Mouse (Mus musculus) T-helper 17 cell (primary cell): ENCODE measurements at regions not wholly inside any gene's neighbourhood (a gene's known extent, or its start where the extent isn't known, plus 50 kb on each side); places are given as distances from the start of the nearest gene placed in this dataset.

ENCODE experiments used
- in situ Hi-C, 2 experiments: fragments of 300-600 bp; cut with MboI, MseI; formaldehyde crosslinking; loops; 1 replicate in 1 of 2; 2 replicates in 1 of 2; pipeline ENCODE4 v1.15.1; 2025; ENCODE audit warnings: high pct_unique_total_duplicates in 2 of 2

GRCm38 (mm10) chr7:70767697-70768096, 401.2 kb upstream of the Nr2f2 start:
- in situ Hi-C loops: no loop called here

GRCm38 (mm10) chr7:70756676-70757075, 390.1 kb upstream of the Nr2f2 start:
- in situ Hi-C loops: no loop called here

DNA sequence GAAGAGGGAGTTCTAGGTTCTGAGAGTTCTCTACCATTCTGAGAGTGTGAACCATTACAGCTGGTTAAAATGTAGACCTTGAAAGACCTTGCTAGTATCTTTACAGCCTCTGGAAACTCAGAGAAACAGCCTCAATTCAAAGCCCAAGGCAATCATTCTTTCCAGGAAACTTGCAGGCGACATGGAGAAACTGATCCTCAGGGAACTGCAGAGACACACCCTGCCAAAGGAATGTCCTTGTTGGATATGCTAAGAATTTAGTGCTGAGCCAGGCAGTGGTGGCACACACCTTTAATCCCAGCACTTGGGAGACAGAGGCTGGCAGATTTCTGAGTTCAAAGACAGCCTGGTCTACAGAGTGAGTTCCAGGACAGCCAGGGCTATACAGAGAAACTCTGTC, 388.3 kb upstream of the Nr2f2 start:
- in situ Hi-C loops: no loop called here

DNA sequence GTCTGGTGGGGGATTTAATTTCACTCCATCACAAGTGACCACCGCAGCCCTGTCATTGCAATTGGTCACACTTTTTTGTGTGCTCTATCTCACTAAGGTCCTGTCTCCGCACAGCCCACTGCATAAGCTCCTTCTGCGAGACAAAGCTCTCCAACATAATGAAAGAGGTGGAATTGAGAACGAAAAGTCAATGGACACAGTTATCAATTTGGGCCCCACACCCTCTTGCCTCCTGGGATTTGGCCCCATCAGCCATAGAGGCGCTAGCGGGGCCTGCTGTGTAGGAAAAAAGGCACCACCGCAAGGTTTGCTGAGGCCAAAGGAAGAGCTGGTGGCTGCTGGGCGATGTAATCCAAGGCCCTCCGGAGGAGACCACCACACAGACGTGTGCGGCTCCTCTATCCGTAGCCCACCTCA, 386.3 kb upstream of the Nr2f2 start:
- in situ Hi-C loops: no loop called here

GRCm38 (mm10) chr7:70748884-70749283, 382.3 kb upstream of the Nr2f2 start:
- in situ Hi-C loops: no loop called here

DNA sequence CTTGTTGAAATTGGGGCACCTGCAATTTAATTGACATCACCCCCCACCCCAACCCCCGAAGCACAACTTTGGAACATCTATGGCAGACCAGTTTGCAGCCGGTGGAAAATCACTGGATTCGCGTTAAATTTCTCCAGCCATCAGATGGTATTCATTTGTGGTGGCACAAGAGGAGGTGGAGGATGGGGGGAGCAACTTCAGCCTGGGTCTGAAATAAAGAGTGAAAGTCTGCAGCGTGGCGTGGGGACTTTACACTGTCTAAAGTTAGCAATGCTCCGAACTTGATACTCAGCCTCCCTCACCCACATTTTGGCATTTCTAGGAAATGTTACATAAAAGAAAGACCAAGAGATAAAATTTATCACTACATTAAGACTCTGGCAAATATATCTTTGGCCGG, 381.8 kb upstream of the Nr2f2 start:
- in situ Hi-C loops: no loop called here

- in situ Hi-C loops: no loop called here
These were observed 377.8 kb upstream of the Nr2f2 start for GRCm38 (mm10) chr7:70744296-70744695.

GRCm38 (mm10) chr7:70735591-70735990, 369.1 kb upstream of the Nr2f2 start:
- in situ Hi-C loops: loop anchor here in 1 of 2 experiments (10.0 kb wide), 1 partner anchor 1979 kb away; no protein-coding TSS in a partner anchor

GRCm38 (mm10) chr7:70733501-70733900, 367.0 kb upstream of the Nr2f2 start:
- in situ Hi-C loops: loop anchor here in 1 of 2 experiments (10.0 kb wide), 1 partner anchor 1981 kb away; no protein-coding TSS in a partner anchor

DNA sequence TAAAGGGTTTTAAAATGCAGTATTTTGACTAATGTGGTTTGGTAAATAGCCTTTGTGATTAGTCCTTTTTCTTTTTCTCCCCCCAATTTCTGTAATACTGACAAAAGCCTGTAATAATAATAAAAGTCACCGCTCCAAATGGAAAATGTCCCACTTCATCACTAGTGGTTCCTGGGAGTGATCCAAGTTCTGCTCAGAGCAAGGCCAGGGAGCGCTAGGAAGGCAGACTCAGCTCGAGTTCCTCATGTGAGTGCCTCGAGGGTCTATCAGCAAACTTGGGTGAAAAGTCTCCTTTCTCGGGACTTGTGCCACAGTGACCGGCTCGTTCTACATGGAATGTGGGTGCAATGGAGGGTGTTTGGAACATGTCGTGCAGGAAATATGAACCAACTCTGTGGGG, 363.4 kb upstream of the Nr2f2 start:
- in situ Hi-C loops: loop anchor here in 1 of 2 experiments (10.0 kb wide), 1 partner anchor 1985 kb away; no protein-coding TSS in a partner anchor

- in situ Hi-C loops: no loop called here
These were observed 351.7 kb upstream of the Nr2f2 start for GRCm38 (mm10) chr7:70718149-70718765.

DNA sequence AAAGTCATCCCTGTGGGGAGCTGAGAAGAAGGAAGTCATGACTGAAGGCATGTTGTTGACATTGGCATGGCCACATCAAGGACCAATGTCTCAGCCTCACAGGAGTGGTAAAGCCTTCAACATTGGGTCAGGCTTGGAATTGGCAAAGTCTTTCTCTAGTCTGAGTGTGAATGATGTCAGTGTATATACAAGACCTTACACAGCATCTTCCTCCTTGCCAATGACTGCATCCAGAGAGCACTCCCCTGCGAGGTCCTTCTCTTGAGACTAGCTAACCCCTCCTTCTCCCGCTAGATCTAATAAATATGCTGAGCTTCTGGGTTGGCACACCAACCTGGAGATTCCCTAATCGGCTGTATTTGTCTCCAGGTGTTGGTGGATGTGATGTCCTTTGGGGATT, 351.1 kb upstream of the Nr2f2 start:
- in situ Hi-C loops: no loop called here

GRCm38 (mm10) chr7:70716811-70717458, 350.4 kb upstream of the Nr2f2 start:
- in situ Hi-C loops: no loop called here

- in situ Hi-C loops: no loop called here
These were observed 345.6 kb upstream of the Nr2f2 start for GRCm38 (mm10) chr7:70712141-70712540.

DNA sequence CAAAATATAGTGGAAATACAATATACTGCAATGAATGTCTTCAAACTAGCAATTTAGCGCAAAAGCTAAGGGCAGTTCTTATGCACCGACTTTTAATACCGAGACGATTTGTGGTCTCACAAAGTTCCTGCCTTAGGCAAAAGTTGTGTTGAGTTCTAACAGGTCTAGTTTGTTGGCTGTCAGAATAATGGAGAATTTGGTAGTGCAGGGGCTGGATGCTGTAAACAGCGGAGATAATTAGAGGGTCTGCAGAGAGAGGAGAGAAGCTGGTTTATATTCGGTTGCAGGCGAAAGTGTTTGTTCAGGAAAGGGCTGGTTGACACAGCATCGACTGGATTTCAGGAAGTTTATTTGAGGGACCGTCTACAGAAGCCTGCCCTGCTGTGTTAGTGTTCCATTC, 339.7 kb upstream of the Nr2f2 start:
- in situ Hi-C loops: no loop called here

DNA sequence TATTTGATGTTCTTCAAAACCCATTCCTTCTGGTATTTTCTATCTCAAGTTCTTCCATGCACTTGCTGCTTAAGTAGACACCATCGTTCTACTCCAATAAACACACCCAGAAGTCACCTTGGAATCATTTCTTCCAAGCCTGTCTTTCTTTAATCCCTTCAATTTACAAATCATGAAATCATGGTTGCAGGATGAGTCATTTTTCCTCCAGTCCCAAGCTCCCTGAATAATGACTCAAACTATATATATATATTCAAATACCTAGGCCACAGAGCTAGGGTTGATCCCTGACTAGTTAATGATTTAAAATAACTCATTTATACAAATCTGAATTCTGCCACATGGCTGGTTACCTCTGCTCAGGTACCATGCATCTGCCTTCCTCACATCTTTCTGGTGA, 337.2 kb upstream of the Nr2f2 start:
- in situ Hi-C loops: no loop called here

- in situ Hi-C loops: no loop called here
These were observed 333.9 kb upstream of the Nr2f2 start for GRCm38 (mm10) chr7:70700461-70700860.

DNA sequence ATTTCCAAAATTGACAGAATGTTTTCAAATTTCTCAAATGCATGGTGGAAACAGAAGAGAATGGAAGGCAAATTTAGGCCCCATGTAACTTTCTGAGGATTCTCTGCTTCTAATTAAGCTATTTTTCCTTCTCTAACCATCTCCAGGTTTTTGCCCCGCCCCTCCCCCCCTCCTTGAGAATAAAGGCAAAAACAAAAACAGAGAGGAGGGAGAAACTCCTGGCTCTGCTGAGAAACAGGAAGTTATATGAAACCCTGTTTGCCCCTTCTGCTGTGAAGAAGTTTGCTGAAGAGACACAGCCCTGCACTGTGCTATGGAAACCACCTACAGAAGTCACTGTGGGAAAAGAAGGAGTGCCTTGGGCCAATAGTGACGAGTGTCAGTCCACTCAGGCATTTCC, 332.9 kb upstream of the Nr2f2 start:
- in situ Hi-C loops: no loop called here

DNA sequence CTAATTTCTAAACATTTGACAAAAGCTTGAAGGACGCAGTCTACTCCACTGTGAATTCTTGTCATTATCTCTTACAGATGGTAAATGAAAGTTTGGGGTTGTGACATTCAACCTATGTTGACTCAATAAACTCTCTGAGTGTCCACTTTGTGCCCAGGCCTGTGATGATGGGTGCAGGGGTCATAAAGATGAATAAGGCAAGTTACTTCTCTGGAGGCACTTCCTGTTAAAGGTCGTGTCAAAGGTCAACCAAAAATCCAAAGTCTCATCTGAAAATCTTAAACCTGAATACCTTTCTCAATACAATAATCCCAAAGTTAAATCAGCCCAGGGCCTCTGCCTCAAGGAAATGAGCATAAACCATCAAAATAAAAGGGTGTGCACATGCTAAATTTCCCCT, 332.5 kb upstream of the Nr2f2 start:
- in situ Hi-C loops: no loop called here

DNA sequence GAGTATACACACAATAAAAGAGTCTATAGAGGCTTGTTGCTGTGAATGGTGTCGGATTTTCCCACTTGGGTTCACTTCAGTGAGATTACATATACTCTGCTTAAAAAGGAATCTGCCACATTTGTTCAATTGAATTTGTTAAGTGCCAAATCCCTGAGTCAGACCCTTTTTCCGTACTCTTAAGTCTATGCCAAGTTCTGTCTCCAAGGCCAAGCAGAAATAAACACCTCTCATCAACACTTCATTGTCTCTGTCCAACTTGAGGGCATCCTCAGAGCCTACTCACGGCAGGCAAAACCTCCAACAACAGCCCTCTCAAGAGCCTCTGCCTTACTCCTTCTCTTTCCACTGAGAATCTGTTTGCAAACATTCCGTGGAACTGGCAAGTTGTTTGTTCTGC, 325.6 kb upstream of the Nr2f2 start:
- in situ Hi-C loops: no loop called here

GRCm38 (mm10) chr7:70690845-70691244, 324.3 kb upstream of the Nr2f2 start:
- in situ Hi-C loops: no loop called here

- in situ Hi-C loops: no loop called here
These were observed 302.5 kb upstream of the Nr2f2 start for GRCm38 (mm10) chr7:70669065-70669464.

DNA sequence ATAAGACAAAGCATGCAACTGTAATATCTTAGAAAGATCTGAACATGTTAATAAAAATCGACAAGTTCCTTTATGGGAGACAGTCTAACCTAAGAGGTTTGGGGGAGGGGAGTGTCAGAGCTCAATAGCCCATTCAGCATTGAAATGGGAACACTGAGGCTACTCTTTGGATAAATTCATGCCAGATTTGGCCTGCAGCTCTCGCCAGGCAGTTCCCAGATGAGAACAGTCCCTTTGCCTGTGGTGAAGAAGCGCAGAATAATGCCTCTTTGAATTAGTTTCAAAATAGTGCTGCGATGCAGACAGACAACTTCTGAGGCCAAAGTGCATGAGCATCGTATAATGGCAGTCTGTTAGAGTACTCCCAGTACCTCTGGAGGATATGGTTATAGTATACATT, 293.6 kb upstream of the Nr2f2 start:
- in situ Hi-C loops: no loop called here
